Mouse (Mus musculus) cerebellum, adult 2 months (tissue): ENCODE measurements around the gene Fank1.

Experiments used
- CTCF ChIP-seq: fragments of 200-500 bp; IDR thresholded peaks from 2 replicates; pipeline ENCODE4 v1.5.1; 2011; ENCODE audit warnings: low read depth, mild to moderate bottlenecking, control low read depth, low read length, moderate library complexity, borderline replicate concordance; ENCODE audit not compliant: insufficient read depth
- POLR2A ChIP-seq: fragments of 200-500 bp; IDR thresholded peaks from 2 replicates; pipeline ENCODE4 v1.6.1; 2011; ENCODE audit warnings: low read length, control low read depth, borderline replicate concordance; ENCODE audit not compliant: insufficient read depth

GRCm38 (mm10) chr7:133928981-133929380 is 152.3 kb downstream of the Fank1 start:
- TF ChIP-seq POLR2A, result no peak
- TF ChIP-seq CTCF, result no peak
